In genomic region chr19:8983150-8983650, GRCm38 (mm10) we compare ENCODE assay signal across 8 mouse cellular contexts. TPM values are rescaled to one million over a fixed set of nuclear protein-coding genes. Genes with fewer than 3 reads are reported as not detected.
DNase-seq lines count a peak whose midpoint lies in the region; ATAC-seq and TF ChIP-seq lines count a peak whose summit lies in the region.

No protein-coding gene starts in this region.

- H3K4me3 ChIP-seq in liver, embryonic 15.5 days (replicated peaks): no peak overlapping the region
- no peak overlapping the region for H3K4me3 ChIP-seq in myocyte

- H3K36me3 ChIP-seq in liver, embryonic 15.5 days (replicated peaks): peaks cover 29% of the 10 kb centered on the region
- peaks cover 16% of the 10 kb centered on the region for H3K36me3 ChIP-seq in myocyte (ENCODE audit: control insufficient read depth, insufficient read depth)

- no peak for DNase-seq in liver
- peak; percentile 41 for DNase-seq in brain, adult 2 months (ENCODE audit: low read depth, low spot score)
- DNase-seq in heart, postnatal 4 days: peak; percentile 33
- no peak for DNase-seq in cerebellum, postnatal 14 days
- DNase-seq in frontal cortex, postnatal 10 days (ENCODE audit: low spot score in 2 of 2): no peak
- no peak for DNase-seq in T-cell, adult 2 months (ENCODE audit: low spot score)

- no peaks in the 10 kb centered on the region for H3K9me3 ChIP-seq in liver, embryonic 15.5 days (replicated peaks)

- H3K79me2 ChIP-seq in myocyte (ENCODE audit: control insufficient read depth, insufficient read depth): peaks cover 18% of the 10 kb centered on the region

- WGBS in liver, embryonic 15.5 days (ENCODE audit: insufficient replicate concordance): 8% methylated on average over 4 of the region's 4 CpGs

- H3K27me3 ChIP-seq in liver, embryonic 15.5 days: peaks cover 27% of the 10 kb centered on the region
- H3K27me3 ChIP-seq in myocyte (ENCODE audit: control insufficient read depth, insufficient read depth, insufficient read length): no peaks in the 10 kb centered on the region

- H3K4me2 ChIP-seq in liver, embryonic 15.5 days: no peak overlapping the region
- peak overlapping the region; percentile 72 for H3K4me2 ChIP-seq in myocyte (ENCODE audit: low read depth)

- H3K4me1 ChIP-seq in liver, embryonic 15.5 days (replicated peaks): peaks cover 44% of the 10 kb centered on the region

- TF ChIP-seq POLR2A in myocyte (IDR thresholded peaks at IDR 0.05; ENCODE audit: insufficient read length, low read depth): peak; percentile 37

- H3K27ac ChIP-seq in liver, embryonic 15.5 days (replicated peaks): peak overlapping the region; percentile 29; the same call in 1 of the 2 replicates

- no peak overlapping the region for H3K9ac ChIP-seq in liver, embryonic 15.5 days

- 0 out of 2 replicates have a peak, but pooled peaks have one; percentile 16 for ATAC-seq in liver, embryonic 15.5 days (ENCODE audit: insufficient read depth)

- no peak overlapping the region for H3ac ChIP-seq in myocyte (ENCODE audit: control insufficient read depth, insufficient read length)

TF ChIP-seq in myocyte, 11 proteins besides CTCF, POLR2A, EP300 and RAD21:
- TF ChIP-seq TCF3 (IDR thresholded peaks at IDR 0.05; ENCODE audit: insufficient read length, low read depth): no peak
- peak; percentile 82 for TF ChIP-seq POLR2AphosphoS2 (IDR thresholded peaks at IDR 0.05; ENCODE audit: insufficient read length, low read depth)
- no peak for TF ChIP-seq MAX (IDR thresholded peaks at IDR 0.05; ENCODE audit: low read depth)
- TF ChIP-seq MYOG (IDR thresholded peaks at IDR 0.05; ENCODE audit: control insufficient read depth in 1 of 3, insufficient read depth in 1 of 3, insufficient read length in 2 of 3, low read depth in 2 of 3): peak in 1 of 3 experiments; percentile 68

RNA-seq across cellular contexts. Expression of gene Ahnak, which starts 5.9 kb away (rescaled TPM):
- polyA plus RNA-seq in liver, embryonic 15.5 days (2015; fragmentation: Nextera tagmentation; extraction: Ambion mirVana): 2.5 and 3.0 TPM in 2 replicates
- 100 to 1,000 TPM; 303 to 328 TPM for total RNA-seq in heart, postnatal 4 days (2021)
- 93.3 TPM for polyA plus RNA-seq in myocyte (2012; fragmentation: generic; extraction: Trizol)

RNA-seq across cellular contexts. Expression of gene Eef1g, which starts 16.4 kb away (rescaled TPM):
- 177 and 180 TPM in 2 replicates for polyA plus RNA-seq in liver, embryonic 15.5 days (2015; fragmentation: Nextera tagmentation; extraction: Ambion mirVana)
- total RNA-seq in heart, postnatal 4 days (2021): 100 to 1,000 TPM; 357 to 371 TPM
- polyA plus RNA-seq in myocyte (2012; fragmentation: generic; extraction: Trizol): 896 TPM

RNA-seq across cellular contexts. Expression of gene Tut1, which starts 29.6 kb away (rescaled TPM):
- 13.7 and 14.6 TPM in 2 replicates for polyA plus RNA-seq in liver, embryonic 15.5 days (2015; fragmentation: Nextera tagmentation; extraction: Ambion mirVana)
- 1 to 10 TPM; 8.3 to 9.6 TPM for total RNA-seq in heart, postnatal 4 days (2021)
- 24.9 TPM for polyA plus RNA-seq in myocyte (2012; fragmentation: generic; extraction: Trizol)

RNA-seq across cellular contexts. Expression of gene Mta2, which starts 41.5 kb away (rescaled TPM):
- polyA plus RNA-seq in liver, embryonic 15.5 days (2015; fragmentation: Nextera tagmentation; extraction: Ambion mirVana): 79.0 and 85.9 TPM in 2 replicates
- 10 to 100 TPM; 62.5 to 63.8 TPM for total RNA-seq in heart, postnatal 4 days (2021)
- polyA plus RNA-seq in myocyte (2012; fragmentation: generic; extraction: Trizol): 81.5 TPM

RNA-seq across cellular contexts. Expression of gene Eml3, which starts 53.8 kb away (rescaled TPM):
- 13.1 and 14.6 TPM in 2 replicates for polyA plus RNA-seq in liver, embryonic 15.5 days (2015; fragmentation: Nextera tagmentation; extraction: Ambion mirVana)
- 10 to 100 TPM; 15.4 to 16.6 TPM for total RNA-seq in heart, postnatal 4 days (2021)
- 14.7 TPM for polyA plus RNA-seq in myocyte (2012; fragmentation: generic; extraction: Trizol)

Comparison
In these comparisons a context has a peak if more than half of its experiments do, and no peak if none do; other contexts are left out.
1. DNase-seq: peak in brain, adult 2 months (single experiment) and heart, postnatal 4 days (single experiment); none in liver (single experiment), cerebellum, postnatal 14 days (0 of 2), frontal cortex, postnatal 10 days (0 of 2) and T-cell, adult 2 months (single experiment).
2. RNA of gene Ahnak, which starts 5.9 kb away (polyA plus RNA-seq): 93.3 TPM in myocyte (single experiment); 2.5 to 3.0 TPM in liver, embryonic 15.5 days; every median in the first group is over 10 times any median in the second.